Mouse (Mus musculus): ENCODE data around the gene Btf3. TPM values are rescaled to one million over a fixed set of nuclear protein-coding genes. Genes with fewer than 3 reads are reported as not detected.
A peak's percentile ranks its signal among the peaks of the same experiment; 100 is the strongest.

Gene Btf3
- total and polyA plus RNA-seq, 3 experiments: 227 to 1,291 (median 1,152) TPM

- no peak for TF ChIP-seq USF1 (IDR thresholded peaks at IDR 0.05; ENCODE audit: low read depth, low read length)
- TF ChIP-seq TAL1 (IDR thresholded peaks at IDR 0.05; ENCODE audit: low read length): no peak
- no peak for TF ChIP-seq E2F4 (IDR thresholded peaks at IDR 0.05; ENCODE audit: borderline replicate concordance, low read depth, low read length)
Measured at GRCm38 (mm10) chr13:98263458-98263987, 53.3 kb downstream of the Btf3 start (continued).

- Histone ChIP-seq H3K79me2 (ENCODE audit: control insufficient read depth, insufficient read depth, low read length, poor library complexity) (peaks cover 27% of the 10 kb centered on the region), H3K27ac (ENCODE audit: control insufficient read depth, low read depth, low read length) (peak within 1 kb of the TSS; percentile 76), H3K9ac (ENCODE audit: control insufficient read depth, low read depth, low read length, poor library complexity, severe bottlenecking) (peak within 1 kb of the TSS; percentile 92), H3K36me3 (ENCODE audit: control insufficient read depth in 1 of 2, insufficient read depth in 2 of 2, low read length in 2 of 2) (peaks cover 25 to 27% of the 10 kb centered on the region in 2 experiments), H3K4me1 (ENCODE audit: control insufficient read depth in 1 of 2, insufficient read depth in 2 of 2, low read length in 2 of 2) (peaks cover 13 to 15% of the 10 kb centered on the region in 2 experiments), H3K4me3 (ENCODE audit: control insufficient read depth in 1 of 2, insufficient read depth in 1 of 2, low read depth in 2 of 2, low read length in 2 of 2) (peak within 1 kb of the TSS; percentile 92), H3K9me3 (replicated peaks; ENCODE audit: insufficient read depth, low read length) (no peaks in the 10 kb centered on the region), H3K27me3 (ENCODE audit: control insufficient read depth in 1 of 2, insufficient read depth in 2 of 2, low read length in 2 of 2) (no peaks in the 10 kb centered on the region)
- peak; percentile 98 for DNase-seq (ENCODE audit: low read depth, low spot score)
- no peak for TF ChIP-seq EP300 (IDR thresholded peaks at IDR 0.05; ENCODE audit: low read depth in 1 of 2, low read length in 2 of 2)
- TF ChIP-seq GATA1 (IDR thresholded peaks at IDR 0.05; ENCODE audit: low read depth, low read length): no peak
- peak; percentile 98 for TF ChIP-seq SIN3A (IDR thresholded peaks at IDR 0.05; ENCODE audit: low read length)
- peak; percentile 73 for TF ChIP-seq TCF12 (IDR thresholded peaks at IDR 0.05; ENCODE audit: low read depth, low read length)
- TF ChIP-seq USF1 (IDR thresholded peaks at IDR 0.05; ENCODE audit: low read depth, low read length): peak; percentile 65
- TF ChIP-seq UBTF (IDR thresholded peaks at IDR 0.05; ENCODE audit: borderline replicate concordance, insufficient read depth, low read depth, low read length): 0 out of 2 replicates have a peak, but pooled peaks have one; percentile 51
- TF ChIP-seq ETS1 (IDR thresholded peaks at IDR 0.05; ENCODE audit: low read depth, low read length): peak; percentile 42
- TF ChIP-seq POLR2AphosphoS2 (IDR thresholded peaks at IDR 0.05; ENCODE audit: low read length): peak; percentile 83
- TF ChIP-seq KAT2A (conservative IDR thresholded peaks at IDR 0.05; ENCODE audit: low read depth, low read length): peak; percentile 81; the same call in 1 of the 2 replicates
- no peak for TF ChIP-seq USF2 (IDR thresholded peaks at IDR 0.05; ENCODE audit: borderline replicate concordance in 1 of 2, insufficient read depth in 1 of 2, low read depth in 1 of 2, low read length in 2 of 2)
- peak; percentile 52; the same call in 1 of the 2 replicates for TF ChIP-seq CHD2 (IDR thresholded peaks at IDR 0.05; ENCODE audit: low read length)
- TF ChIP-seq JUND (IDR thresholded peaks at IDR 0.05; ENCODE audit: low read depth, low read length): no peak
- peak; percentile 89 for TF ChIP-seq NRF1 (IDR thresholded peaks at IDR 0.05; ENCODE audit: insufficient read depth, low read depth, low read length, poor library complexity, severe bottlenecking)
- TF ChIP-seq E2F4 (IDR thresholded peaks at IDR 0.05; ENCODE audit: borderline replicate concordance, low read depth, low read length): no peak
- peak; percentile 60; the same call in 1 of the 2 replicates for TF ChIP-seq ZMIZ1 (IDR thresholded peaks at IDR 0.05; ENCODE audit: low read depth, low read length)
- no peak for TF ChIP-seq POLR2AphosphoS5 (IDR thresholded peaks at IDR 0.05; ENCODE audit: borderline replicate concordance, low read depth, low read length)
- no peak for TF ChIP-seq MEF2A (IDR thresholded peaks at IDR 0.05; ENCODE audit: extremely low read depth, insufficient replicate concordance, low read depth, low read length, poor library complexity, severe bottlenecking)
- no peak for TF ChIP-seq ZNF384 (IDR thresholded peaks at IDR 0.05; ENCODE audit: low read depth, low read length)
- TF ChIP-seq ZC3H11A (IDR thresholded peaks at IDR 0.05; ENCODE audit: low read depth, low read length): 0 out of 2 replicates have a peak, but pooled peaks have one; percentile 18
- no peak for TF ChIP-seq CHD1 (IDR thresholded peaks at IDR 0.05; ENCODE audit: low read depth, low read length)
- peak; percentile 92 for TF ChIP-seq NELFE (IDR thresholded peaks at IDR 0.05; ENCODE audit: low read depth, low read length)
- TF ChIP-seq RCOR1 (IDR thresholded peaks at IDR 0.05; ENCODE audit: low read depth, low read length): no peak
- TF ChIP-seq BHLHE40 (IDR thresholded peaks at IDR 0.05; ENCODE audit: borderline replicate concordance, low read depth, low read length): no peak
- TF ChIP-seq MYC (IDR thresholded peaks at IDR 0.05; ENCODE audit: low read depth, low read length): peak; percentile 95
- TF ChIP-seq RAD21 (IDR thresholded peaks at IDR 0.05; ENCODE audit: low read depth, low read length): no peak
- TF ChIP-seq MYB (IDR thresholded peaks at IDR 0.05; ENCODE audit: low read depth, low read length): no peak
- no peak for TF ChIP-seq TAL1 (IDR thresholded peaks at IDR 0.05; ENCODE audit: low read length)
- TF ChIP-seq TBP (IDR thresholded peaks at IDR 0.05; ENCODE audit: low read depth, low read length): peak; percentile 93
- TF ChIP-seq ELF1 (IDR thresholded peaks at IDR 0.05; ENCODE audit: low read depth, low read length): peak; percentile 97
- TF ChIP-seq CTCF (IDR thresholded peaks at IDR 0.05 in 2 of 3, conservative IDR thresholded peaks at IDR 0.05 in 1 of 3; ENCODE audit: control insufficient read depth in 1 of 3, insufficient read depth in 1 of 3, low read depth in 2 of 3, low read length in 3 of 3, poor library complexity in 1 of 3, severe bottlenecking in 1 of 3): no peak
- TF ChIP-seq MAFK (IDR thresholded peaks at IDR 0.05; ENCODE audit: borderline replicate concordance, low read depth, low read length): no peak; the same call in 1 of the 2 replicates
Measured at GRCm38 (mm10) chr13:98262636-98263457, 54.0 kb downstream of the Btf3 start, which contains the start of the genes Utp15 and Ankra2. Gene Utp15, minus strand, starts transcription at chr13:98263041. Gene Ankra2, plus strand, starts transcription at chr13:98263074.

Measured in MEL (cell line).